Mouse (Mus musculus) intestine, postnatal 0 days (tissue): ENCODE measurements at regions not wholly inside any gene's neighbourhood (a gene's known extent, or its start where the extent isn't known, plus 50 kb on each side); places are given as distances from the start of the nearest gene placed in this dataset.

Experiments
- ATAC-seq: fragments of 200-750 bp; cut with Nextera tagmentation; 2 replicates; pipeline ENCODE4 v1.8.0; 2017; ENCODE audit warnings: mild to moderate bottlenecking, moderate TSS enrichment, moderate library complexity
- H3K27ac ChIP-seq: fragments of 300-500 bp; sonication (generic); 2 replicates; pipeline ENCODE4 v1.5.1; 2014; ENCODE audit warnings: mild to moderate bottlenecking, low read depth, low read length, moderate library complexity
- H3K27me3 ChIP-seq: fragments of 300-500 bp; sonication (generic); replicated peaks from 2 replicates; pipeline ENCODE4 v1.6.1; 2014; ENCODE audit warnings: low read length, mixed read lengths; ENCODE audit not compliant: control insufficient read depth, insufficient read depth
- H3K36me3 ChIP-seq: fragments of 300-500 bp; sonication (generic); 2 replicates; pipeline ENCODE4 v1.6.1; 2014; ENCODE audit warnings: mild to moderate bottlenecking, moderate library complexity; ENCODE audit not compliant: control insufficient read depth, insufficient read depth
- H3K4me1 ChIP-seq: fragments of 300-500 bp; sonication (generic); replicated peaks from 2 replicates; pipeline ENCODE4 v1.6.1; 2014; ENCODE audit warnings: antibody characterized with exemption, low read length, mixed read lengths; ENCODE audit not compliant: control insufficient read depth, insufficient read depth
- H3K4me2 ChIP-seq: fragments of 300-500 bp; sonication (generic); replicated peaks from 2 replicates; pipeline ENCODE4 v1.6.1; 2014; ENCODE audit warnings: low read depth, mild to moderate bottlenecking, moderate library complexity
- H3K4me3 ChIP-seq: fragments of 300-500 bp; sonication (generic); 2 replicates; pipeline ENCODE4 v1.5.1; 2014; ENCODE audit warnings: low read depth, low read length
- H3K9ac ChIP-seq: fragments of 300-500 bp; sonication (generic); 2 replicates; pipeline ENCODE4 v1.6.1; 2014; ENCODE audit warnings: mild to moderate bottlenecking, low read depth, low read length
- H3K9me3 ChIP-seq: fragments of 300-500 bp; sonication (generic); 2 replicates; pipeline ENCODE4 v1.6.1; 2016; ENCODE audit warnings: mixed run types; ENCODE audit not compliant: control insufficient read depth
- CTCF ChIP-seq: sonication (generic); IDR thresholded peaks from 2 replicates; pipeline ENCODE4 v1.5.1; 2016; ENCODE audit warnings: low read depth, mild to moderate bottlenecking, control low read depth, antibody characterized with exemption, moderate library complexity
- WGBS: fragments of 180-500 bp; shearing (Covaris S2); extraction: QIAGEN DNeasy Blood & Tissue Kit; methylation state at CpG from one replicate; pipeline ENCODE4 v1.1.7; 2014; 5-methylcytosine and 5-hydroxymethylcytosine counted together

DNA sequence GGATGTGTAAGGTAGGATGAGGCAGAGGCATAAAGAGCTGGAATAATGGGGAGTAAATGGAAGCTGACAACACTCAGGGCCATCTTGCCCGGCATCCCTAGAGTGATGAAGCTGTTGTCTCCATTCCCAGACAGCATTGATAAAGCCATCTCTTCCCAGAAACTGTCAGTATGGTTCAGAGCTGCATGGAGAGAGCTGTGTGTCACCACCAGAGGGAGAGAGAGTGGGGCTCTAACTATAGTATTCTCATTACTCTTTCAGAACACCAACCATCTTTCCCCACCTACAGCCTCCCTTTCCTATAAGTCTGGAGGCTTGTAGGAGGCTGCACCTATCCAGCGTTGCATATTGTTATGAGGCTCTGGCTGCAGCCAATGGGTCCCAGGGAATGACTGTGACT is 264.0 kb upstream of the Dusp10 start:
- no peak overlapping the region for H3K27ac ChIP-seq
- H3K9ac ChIP-seq, result no peak overlapping the region
- H3K27me3 ChIP-seq, result no peaks in the 10 kb centered on the region
- H3K36me3 ChIP-seq, result no peaks in the 10 kb centered on the region
- ATAC-seq, result no peak
- WGBS, result 88% methylated on average over 2 of the region's 2 CpGs
- no peak overlapping the region for H3K4me2 ChIP-seq
- H3K9me3 ChIP-seq, result no peaks in the 10 kb centered on the region
- H3K4me3 ChIP-seq, result no peak overlapping the region
- no peaks in the 10 kb centered on the region for H3K4me1 ChIP-seq
- peak; percentile 54 for TF ChIP-seq CTCF

- ATAC-seq, result no peak
- H3K4me3 ChIP-seq, result no peak overlapping the region
These were observed 258.6 kb upstream of the Dusp10 start for GRCm38 (mm10) chr1:183754500-183754899.

DNA sequence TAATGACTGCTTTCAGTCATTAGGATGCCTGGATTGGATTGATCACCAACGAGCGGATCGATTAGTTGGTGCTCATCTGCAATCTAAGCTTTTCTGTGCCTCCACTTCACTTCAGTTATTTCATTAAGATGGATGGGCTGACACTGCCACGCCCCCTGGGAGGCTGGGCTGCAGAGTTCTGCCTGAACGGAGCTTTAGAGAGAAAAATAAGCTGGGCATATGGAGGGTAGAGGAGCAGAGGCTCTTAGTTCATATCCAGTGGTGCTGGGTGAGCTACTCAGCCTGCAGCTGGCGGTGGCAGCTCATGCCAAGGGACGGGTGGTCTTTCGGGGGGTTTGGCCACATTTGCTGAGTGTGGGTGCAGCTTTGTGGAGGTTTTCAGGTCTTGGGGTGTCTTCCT is 256.4 kb upstream of the Dusp10 start:
- WGBS, result 70% methylated on average over 8 of the region's 8 CpGs
- Histone ChIP-seq H3K27ac (no peak overlapping the region), H3K27me3 (no peaks in the 10 kb centered on the region), H3K4me3 (no peak overlapping the region), H3K4me2 (no peak overlapping the region), H3K9me3 (no peaks in the 10 kb centered on the region), H3K4me1 (no peaks in the 10 kb centered on the region), H3K9ac (no peak overlapping the region), H3K36me3 (no peaks in the 10 kb centered on the region)
- ATAC-seq, result no peak
- no peak for TF ChIP-seq CTCF

More at GRCm38 (mm10) chr1:183754500-183754899, 258.6 kb upstream of the Dusp10 start:
- no peaks in the 10 kb centered on the region for H3K36me3 ChIP-seq
- no peaks in the 10 kb centered on the region for H3K9me3 ChIP-seq
- no peaks in the 10 kb centered on the region for H3K4me1 ChIP-seq
- H3K27ac ChIP-seq, result no peak overlapping the region
- H3K9ac ChIP-seq, result no peak overlapping the region
- TF ChIP-seq CTCF, result no peak
- H3K4me2 ChIP-seq, result no peak overlapping the region
- 84% methylated on average over 4 of the region's 4 CpGs for WGBS
- no peaks in the 10 kb centered on the region for H3K27me3 ChIP-seq

DNA sequence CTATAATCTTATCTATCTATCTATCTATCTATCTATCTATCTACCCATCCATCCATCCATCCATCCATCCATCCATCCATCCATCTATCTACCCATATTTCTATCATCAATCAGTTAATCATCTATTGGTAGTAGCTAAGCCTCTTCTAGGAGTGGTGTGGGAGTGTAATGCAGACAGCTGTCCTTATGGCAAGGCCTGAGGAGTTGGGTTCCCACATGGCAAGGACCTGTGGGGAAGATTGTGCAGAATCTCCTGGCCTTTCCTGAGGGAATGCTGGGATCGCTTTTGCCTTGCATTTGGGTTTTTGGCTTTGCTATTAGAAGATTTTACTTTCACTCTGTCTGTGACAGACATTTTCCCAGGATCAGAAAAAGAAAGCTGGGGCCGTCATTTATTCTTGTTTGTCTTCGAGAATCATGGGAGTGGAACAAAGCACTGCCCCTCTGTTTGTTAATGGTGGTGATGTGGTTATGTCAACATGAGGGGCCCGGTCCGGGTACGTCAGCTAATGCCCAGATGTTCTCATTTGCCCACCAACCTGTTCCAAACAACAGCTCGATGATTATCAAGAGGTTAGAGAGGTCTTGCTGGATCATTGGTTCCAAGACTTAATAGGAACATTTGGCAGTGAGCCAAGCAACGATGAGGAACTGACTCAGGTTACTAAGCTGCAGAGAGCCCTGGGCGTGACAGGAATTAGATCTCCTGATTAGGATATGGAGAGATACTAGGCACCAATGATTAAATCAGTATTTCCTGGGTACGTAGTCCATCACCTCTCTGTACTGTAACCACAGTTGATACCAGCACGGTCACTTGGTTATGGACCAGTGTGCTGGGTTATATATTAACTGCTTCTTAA is 249.0 kb upstream of the Dusp10 start:
- no peaks in the 10 kb centered on the region for H3K9me3 ChIP-seq
- no peak for TF ChIP-seq CTCF
- H3K36me3 ChIP-seq, result no peaks in the 10 kb centered on the region
- H3K27ac ChIP-seq, result no peak overlapping the region
- no peak overlapping the region for H3K4me3 ChIP-seq
- H3K9ac ChIP-seq, result no peak overlapping the region
- H3K4me1 ChIP-seq, result no peaks in the 10 kb centered on the region
- no peak overlapping the region for H3K4me2 ChIP-seq
- peak; percentile 93 for ATAC-seq
- 38% methylated on average over 11 of the region's 11 CpGs for WGBS
- no peaks in the 10 kb centered on the region for H3K27me3 ChIP-seq

- no peak for TF ChIP-seq CTCF
- Histone ChIP-seq H3K4me2 (no peak overlapping the region), H3K9me3 (no peaks in the 10 kb centered on the region), H3K4me1 (no peaks in the 10 kb centered on the region), H3K9ac (no peak overlapping the region), H3K27ac (no peak overlapping the region), H3K27me3 (no peaks in the 10 kb centered on the region), H3K4me3 (no peak overlapping the region), H3K36me3 (no peaks in the 10 kb centered on the region)
- WGBS, result 83% methylated on average over 6 of the region's 6 CpGs
- no peak for ATAC-seq
These were observed 240.3 kb upstream of the Dusp10 start for GRCm38 (mm10) chr1:183772844-183773243.

- Histone ChIP-seq H3K27me3 (no peaks in the 10 kb centered on the region), H3K4me2 (no peak overlapping the region), H3K27ac (no peak overlapping the region), H3K9ac (no peak overlapping the region), H3K9me3 (no peaks in the 10 kb centered on the region), H3K4me3 (no peak overlapping the region), H3K4me1 (0 out of 2 replicates have a peak, but pooled peaks cover 4% of the 10 kb centered on the region), H3K36me3 (no peaks in the 10 kb centered on the region)
- no peak for TF ChIP-seq CTCF
- 53% methylated on average over 9 of the region's 9 CpGs for WGBS
- no peak for ATAC-seq
These were observed 232.9 kb upstream of the Dusp10 start for GRCm38 (mm10) chr1:183780180-183780579.
